Mouse (Mus musculus) heart, postnatal 0 days (tissue): ENCODE measurements around the gene Tmem219.

Experiments used
- CTCF ChIP-seq: IDR thresholded peaks from 2 replicates; pipeline ENCODE4 v1.5.1; 2016; ENCODE audit warnings: antibody characterized with exemption, control low read depth, low read depth
- EP300 ChIP-seq: IDR thresholded peaks from 2 replicates; pipeline ENCODE4 v1.6.1; 2016; ENCODE audit warnings: antibody characterized with exemption, low read depth

DNA sequence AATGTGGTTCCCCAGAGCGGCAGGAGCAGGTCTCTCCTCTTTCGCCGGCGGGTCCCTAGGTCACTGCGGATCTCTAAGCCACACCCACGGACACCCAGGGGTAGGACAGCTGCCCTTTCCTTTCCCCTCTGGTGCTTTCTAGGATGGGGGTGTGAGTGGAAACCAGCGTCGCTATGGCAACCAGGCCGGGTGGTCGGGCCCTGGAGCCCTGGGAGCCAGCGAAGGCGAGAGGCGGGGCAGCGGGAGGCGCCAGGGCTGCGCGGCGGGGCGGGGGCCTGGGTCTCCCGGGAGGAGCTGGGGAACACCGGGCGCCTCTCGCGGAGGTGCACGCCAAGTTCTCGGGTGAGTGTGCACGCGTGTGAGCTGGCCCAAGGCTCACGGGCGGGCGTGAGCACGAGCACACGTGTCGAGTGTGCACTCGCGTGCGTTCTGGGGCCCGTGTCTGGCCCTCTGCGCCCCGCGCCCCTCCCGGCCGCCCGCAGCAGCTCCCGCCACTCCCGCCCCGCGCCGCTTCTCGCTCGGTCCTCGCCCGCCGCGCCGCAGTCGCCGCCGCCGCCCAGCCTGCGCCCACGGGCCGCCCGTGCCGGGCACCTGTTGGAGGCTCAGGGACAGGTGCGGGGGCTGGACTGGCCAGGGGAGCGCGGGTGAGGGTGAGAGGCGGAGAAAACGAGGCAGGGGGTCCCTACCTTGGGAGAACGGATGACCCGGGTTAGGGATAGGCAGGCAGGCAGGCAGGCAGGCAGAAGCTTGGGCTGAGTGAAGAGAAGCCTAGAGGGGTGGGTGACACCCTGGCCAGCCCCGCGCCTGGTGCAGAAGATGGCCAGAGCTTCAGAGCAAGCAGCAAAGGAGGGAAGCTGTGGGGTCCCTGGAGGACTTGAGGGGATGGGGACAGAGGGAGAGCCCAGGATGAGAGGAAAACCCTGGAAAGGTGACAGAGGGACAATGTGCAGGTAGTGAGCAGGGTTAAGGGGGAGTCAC lies 75.0 kb downstream of the Tmem219 start:
- TF ChIP-seq CTCF (no peak), EP300 (no peak)
